Mouse (Mus musculus) heart, embryonic 10.5 days (tissue): ENCODE results near the gene Mtmr10. TPM values are rescaled to one million over a fixed set of nuclear protein-coding genes. Genes with fewer than 3 reads are reported as not detected.

Experiments used
- DNase-seq: peaks from one replicate; pipeline ENCODE4 v3.0.0-alpha.2; 2017; ENCODE audit warnings: low spot score
- H3K27ac ChIP-seq: fragments of 300-500 bp; sonication (generic); 2 replicates; pipeline ENCODE4 v1.5.1; 2016; ENCODE audit warnings: mild to moderate bottlenecking
- H3K27me3 ChIP-seq: fragments of 300-500 bp; sonication (generic); 2 replicates; pipeline ENCODE4 v1.6.1; 2016; ENCODE audit warnings: mild to moderate bottlenecking; ENCODE audit not compliant: poor library complexity, insufficient read depth, severe bottlenecking
- H3K36me3 ChIP-seq: fragments of 300-500 bp; sonication (generic); 2 replicates; pipeline ENCODE4 v1.6.1; 2016; ENCODE audit warnings: mild to moderate bottlenecking, moderate library complexity
- H3K4me1 ChIP-seq: fragments of 300-500 bp; sonication (generic); 2 replicates; pipeline ENCODE4 v1.6.1; 2016; ENCODE audit warnings: mild to moderate bottlenecking
- H3K4me3 ChIP-seq: fragments of 300-500 bp; sonication (generic); 2 replicates; pipeline ENCODE4 v1.5.1; 2016; ENCODE audit warnings: mild to moderate bottlenecking, moderate library complexity
- H3K9me3 ChIP-seq: fragments of 300-500 bp; sonication (generic); 2 replicates; pipeline ENCODE4 v1.6.1; 2016; ENCODE audit warnings: mild to moderate bottlenecking, moderate library complexity
- WGBS: fragments of 180-500 bp; shearing (Covaris S2); methylation state at CpG from one replicate; pipeline ENCODE4 v1.1.7; 2016; 5-methylcytosine and 5-hydroxymethylcytosine counted together
- microRNA-seq: library from miRNA; unstranded; fragments of <30 nt; microRNA quantifications from one replicate; pipeline ENCODE4, GENCODE M21; 2017
- polyA plus RNA-seq: library from polyadenylated mRNA; unstranded; fragments of >200 nt; fragmentation: Nextera tagmentation; extraction: Ambion mirVana; gene quantifications from 2 replicates; pipeline ENCODE4 v1.2.1, GENCODE M21; 2016

The Mtmr10 gene
- polyA plus RNA-seq, 1 experiment from 2014 or later = 7.0 TPM

GRCm38 (mm10) chr7:64358666-64359065 lies 71.2 kb downstream of the Mtmr10 start:
- 73% methylated on average over 6 of the region's 6 CpGs for WGBS
- DNase-seq = no peak
- H3K4me3 ChIP-seq = no peak overlapping the region
- H3K4me1 ChIP-seq = no peaks in the 10 kb centered on the region
- no peak overlapping the region for H3K27ac ChIP-seq
- no peaks in the 10 kb centered on the region for H3K9me3 ChIP-seq
- no peaks in the 10 kb centered on the region for H3K27me3 ChIP-seq
- peaks cover 61% of the 10 kb centered on the region for H3K36me3 ChIP-seq

GRCm38 (mm10) chr7:64359943-64360585 lies 72.6 kb downstream of the Mtmr10 start:
- Histone ChIP-seq H3K27me3 (no peaks in the 10 kb centered on the region), H3K4me3 (no peak overlapping the region), H3K4me1 (no peaks in the 10 kb centered on the region), H3K27ac (no peak overlapping the region), H3K36me3 (peaks cover 70% of the 10 kb centered on the region), H3K9me3 (no peaks in the 10 kb centered on the region)
- 81% methylated on average over 20 of the region's 20 CpGs for WGBS
- no peak for DNase-seq

GRCm38 (mm10) chr7:64360586-64360945 lies 73.1 kb downstream of the Mtmr10 start:
- no peak for DNase-seq
- peaks cover 74% of the 10 kb centered on the region for H3K36me3 ChIP-seq

GRCm38 (mm10) chr7:64365863-64366262 lies 78.4 kb downstream of the Mtmr10 start:
- Histone ChIP-seq H3K27ac (no peak overlapping the region), H3K36me3 (peaks cover 74% of the 10 kb centered on the region), H3K9me3 (no peaks in the 10 kb centered on the region), H3K27me3 (no peaks in the 10 kb centered on the region), H3K4me1 (no peaks in the 10 kb centered on the region), H3K4me3 (no peak overlapping the region)
- WGBS = 93% methylated on average over 5 of the region's 5 CpGs
- no peak for DNase-seq

More at GRCm38 (mm10) chr7:64360586-64360945, 73.1 kb downstream of the Mtmr10 start:
- 67% methylated on average over 3 of the region's 3 CpGs for WGBS
- Histone ChIP-seq H3K4me1 (no peaks in the 10 kb centered on the region), H3K27me3 (no peaks in the 10 kb centered on the region), H3K4me3 (no peak overlapping the region), H3K27ac (no peak overlapping the region), H3K9me3 (no peaks in the 10 kb centered on the region)

- peaks cover 3% of the 10 kb centered on the region; the same call in 1 of the 2 replicates for H3K4me1 ChIP-seq
- no peaks in the 10 kb centered on the region for H3K27me3 ChIP-seq
- H3K4me3 ChIP-seq = no peak overlapping the region
- 82% methylated on average over 6 of the region's 6 CpGs for WGBS
- H3K36me3 ChIP-seq = peaks cover 38% of the 10 kb centered on the region
- DNase-seq = no peak
- no peaks in the 10 kb centered on the region for H3K9me3 ChIP-seq
- no peak overlapping the region for H3K27ac ChIP-seq
Observed at GRCm38 (mm10) chr7:64369841-64370240, 82.4 kb downstream of the Mtmr10 start.

GRCm38 (mm10) chr7:64371940-64372878 lies 84.8 kb downstream of the Mtmr10 start:
- Histone ChIP-seq H3K27ac (no peak overlapping the region), H3K4me1 (peaks cover 3% of the 10 kb centered on the region; the same call in 1 of the 2 replicates), H3K9me3 (no peaks in the 10 kb centered on the region), H3K36me3 (peaks cover 37% of the 10 kb centered on the region), H3K4me3 (no peak overlapping the region), H3K27me3 (no peaks in the 10 kb centered on the region)
- no peak for DNase-seq
- WGBS = 91% methylated on average over 23 of the region's 23 CpGs

GRCm38 (mm10) chr7:64373147-64373829 lies 85.8 kb downstream of the Mtmr10 start:
- H3K27me3 ChIP-seq = no peaks in the 10 kb centered on the region
- H3K4me3 ChIP-seq = peak overlapping the region; percentile 71
- DNase-seq = no peak
- H3K9me3 ChIP-seq = no peaks in the 10 kb centered on the region
- peak overlapping the region; percentile 91 for H3K27ac ChIP-seq
- peaks cover 46% of the 10 kb centered on the region for H3K36me3 ChIP-seq
- H3K4me1 ChIP-seq = peaks cover 3% of the 10 kb centered on the region; the same call in 1 of the 2 replicates
- WGBS = 14% methylated on average over 18 of the region's 18 CpGs

- DNase-seq = peak; percentile 95
- 3% methylated on average over 27 of the region's 27 CpGs for WGBS
- Histone ChIP-seq H3K4me1 (peaks cover 3% of the 10 kb centered on the region; the same call in 1 of the 2 replicates), H3K27ac (peak within 1 kb of the TSS; percentile 91), H3K9me3 (no peaks in the 10 kb centered on the region), H3K27me3 (no peaks in the 10 kb centered on the region), H3K36me3 (peaks cover 47% of the 10 kb centered on the region), H3K4me3 (peak within 1 kb of the TSS; percentile 71)
Observed at GRCm38 (mm10) chr7:64373830-64374562, 86.5 kb downstream of the Mtmr10 start, which contains the start of gene Fan1. Gene Fan1, minus strand, starts transcription at chr7:64374095.

Small RNA genes within 50 kb of the gene (microRNA-seq; reads per million reads assigned to microRNA genes)
- gene Mir6416 = not detected

Other genes with a start within 250 kb of the Mtmr10 start
- gene Trpm1, start 133.8 kb upstream of the Mtmr10 start, polyA plus RNA-seq = 0.21 and 0.37 TPM in 2 replicates
- 5.3 and 6.6 TPM in 2 replicates for gene Fan1, start 86.4 kb downstream of the Mtmr10 start, polyA plus RNA-seq
- 30.8 and 47.8 TPM in 2 replicates for gene Mphosph10, start 104.6 kb downstream of the Mtmr10 start, polyA plus RNA-seq
- 58.2 and 73.7 TPM in 2 replicates for gene Mcee, start 105.0 kb downstream of the Mtmr10 start, polyA plus RNA-seq
- gene Apba2, start 214.1 kb downstream of the Mtmr10 start, polyA plus RNA-seq = 0.28 and 1.0 TPM in 2 replicates